Mouse (Mus musculus) midbrain, embryonic 15.5 days (tissue): Measurements from ENCODE around the gene Celf1. TPM values are rescaled to one million over a fixed set of nuclear protein-coding genes. Genes with fewer than 3 reads are reported as not detected.
"Not testable (repeated sequence)": the region's sequence is repeated elsewhere in the genome, so short reads cannot be mapped to it uniquely, and the experiment has no call there.

ENCODE experiments used
- ATAC-seq: fragments of 200-750 bp; cut with Nextera tagmentation; replicated peaks from 2 replicates; pipeline ENCODE4 v1.8.0; 2017; ENCODE audit warnings: moderate TSS enrichment
- H3K27ac ChIP-seq: fragments of 300-500 bp; sonication (generic); 2 replicates; pipeline ENCODE4 v1.5.1; 2015; ENCODE audit warnings: mild to moderate bottlenecking, inconsistent platforms
- H3K27me3 ChIP-seq: fragments of 300-500 bp; sonication (generic); replicated peaks from 2 replicates; pipeline ENCODE4 v1.6.1; 2015; ENCODE audit warnings: inconsistent platforms
- H3K36me3 ChIP-seq: fragments of 300-500 bp; sonication (generic); replicated peaks from 2 replicates; pipeline ENCODE4 v1.6.1; 2015; ENCODE audit warnings: inconsistent platforms
- H3K4me1 ChIP-seq: fragments of 300-500 bp; sonication (generic); 2 replicates; pipeline ENCODE4 v1.6.1; 2015; ENCODE audit warnings: inconsistent platforms
- H3K4me2 ChIP-seq: fragments of 300-500 bp; sonication (generic); 2 replicates; pipeline ENCODE4 v1.6.1; 2015; ENCODE audit warnings: inconsistent platforms, mild to moderate bottlenecking, moderate library complexity
- H3K4me3 ChIP-seq: fragments of 300-500 bp; sonication (generic); 2 replicates; pipeline ENCODE4 v1.5.1; 2015; ENCODE audit warnings: mild to moderate bottlenecking, inconsistent platforms
- H3K9ac ChIP-seq: fragments of 300-500 bp; sonication (generic); 2 replicates; pipeline ENCODE4 v1.6.1; 2015; ENCODE audit warnings: mild to moderate bottlenecking, inconsistent platforms
- H3K9me3 ChIP-seq: fragments of 300-500 bp; sonication (generic); 2 replicates; pipeline ENCODE4 v1.6.1; 2016; ENCODE audit warnings: inconsistent platforms
- WGBS: fragments of 180-500 bp; shearing (Covaris S2); methylation state at CpG from one replicate; pipeline ENCODE4 v1.1.7; 2015; ENCODE audit warnings: mixed read lengths; 5-methylcytosine and 5-hydroxymethylcytosine counted together
- polyA plus RNA-seq: library from polyadenylated mRNA; unstranded; fragments of >200 nt; fragmentation: Nextera tagmentation; extraction: Ambion mirVana; gene quantifications from 2 replicates; pipeline ENCODE4 v1.2.1, GENCODE M21; 2015

The Celf1 gene
- polyA plus RNA-seq, 1 experiment from 2014 or later = 129 TPM

GRCm38 (mm10) chr2:90977291-90977690 lies 37.1 kb downstream of the Celf1 start:
- H3K36me3 ChIP-seq = no peaks in the 10 kb centered on the region
- no peak overlapping the region for H3K4me2 ChIP-seq
- ATAC-seq = no peak
- 81% methylated on average over 4 of the region's 4 CpGs for WGBS
- H3K27ac ChIP-seq = no peak overlapping the region
- no peak overlapping the region for H3K4me3 ChIP-seq
- no peak overlapping the region for H3K9ac ChIP-seq
- H3K9me3 ChIP-seq = no peaks in the 10 kb centered on the region
- no peaks in the 10 kb centered on the region for H3K27me3 ChIP-seq
- no peaks in the 10 kb centered on the region for H3K4me1 ChIP-seq

GRCm38 (mm10) chr2:90986055-90986454 lies 45.9 kb downstream of the Celf1 start:
- no peak for ATAC-seq
- Histone ChIP-seq H3K9me3 (no peaks in the 10 kb centered on the region), H3K9ac (no peak overlapping the region), H3K27ac (no peak overlapping the region), H3K27me3 (no peaks in the 10 kb centered on the region), H3K4me3 (no peak overlapping the region), H3K36me3 (no peaks in the 10 kb centered on the region), H3K4me2 (no peak overlapping the region), H3K4me1 (peaks cover 4% of the 10 kb centered on the region; the same call in 1 of the 2 replicates)
- 91% methylated on average over 3 of the region's 3 CpGs for WGBS

GRCm38 (mm10) chr2:91008536-91008935 lies 68.4 kb downstream of the Celf1 start:
- Histone ChIP-seq H3K4me3 (no peak overlapping the region), H3K36me3 (peaks cover 64% of the 10 kb centered on the region), H3K9me3 (no peaks in the 10 kb centered on the region), H3K4me2 (no peak overlapping the region), H3K4me1 (no peaks in the 10 kb centered on the region), H3K27me3 (no peaks in the 10 kb centered on the region), H3K27ac (no peak overlapping the region), H3K9ac (no peak overlapping the region)
- no peak for ATAC-seq
- WGBS = 96% methylated on average over 8 of the region's 8 CpGs

GRCm38 (mm10) chr2:91013881-91014280 lies 73.7 kb downstream of the Celf1 start:
- Histone ChIP-seq H3K4me2 (no peak overlapping the region), H3K9ac (no peak overlapping the region), H3K27ac (no peak overlapping the region), H3K4me3 (no peak overlapping the region), H3K36me3 (peaks cover 41% of the 10 kb centered on the region), H3K27me3 (no peaks in the 10 kb centered on the region), H3K9me3 (no peaks in the 10 kb centered on the region), H3K4me1 (no peaks in the 10 kb centered on the region)
- 88% methylated on average over 2 of the region's 2 CpGs for WGBS
- ATAC-seq = no peak

GRCm38 (mm10) chr2:91015386-91015785 lies 75.2 kb downstream of the Celf1 start:
- ATAC-seq = no peak
- H3K4me3 ChIP-seq = no peak overlapping the region
- H3K27me3 ChIP-seq = no peaks in the 10 kb centered on the region
- no peak overlapping the region for H3K27ac ChIP-seq
- H3K9me3 ChIP-seq = no peaks in the 10 kb centered on the region
- no peaks in the 10 kb centered on the region for H3K4me1 ChIP-seq
- peaks cover 31% of the 10 kb centered on the region for H3K36me3 ChIP-seq
- 75% methylated on average over 4 of the region's 4 CpGs for WGBS
- H3K9ac ChIP-seq = no peak overlapping the region
- H3K4me2 ChIP-seq = no peak overlapping the region

GRCm38 (mm10) chr2:91018061-91018788 lies 78.0 kb downstream of the Celf1 start:
- Histone ChIP-seq H3K27me3 (no peaks in the 10 kb centered on the region), H3K27ac (no peak overlapping the region), H3K4me1 (no peaks in the 10 kb centered on the region), H3K36me3 (peaks cover 14% of the 10 kb centered on the region; the same call in 1 of the 2 replicates), H3K4me2 (no peak overlapping the region), H3K9ac (no peak overlapping the region), H3K9me3 (no peaks in the 10 kb centered on the region), H3K4me3 (no peak overlapping the region)
- no peak for ATAC-seq
- 84% methylated on average over 8 of the region's 8 CpGs for WGBS

- Histone ChIP-seq H3K27ac (no peak overlapping the region), H3K36me3 (no peaks in the 10 kb centered on the region; the same call in 1 of the 2 replicates), H3K4me2 (no peak overlapping the region), H3K27me3 (no peaks in the 10 kb centered on the region), H3K9me3 (no peaks in the 10 kb centered on the region), H3K9ac (no peak overlapping the region), H3K4me3 (no peak overlapping the region), H3K4me1 (no peaks in the 10 kb centered on the region)
- 97% methylated on average over 3 of the region's 3 CpGs for WGBS
- ATAC-seq = no peak
These were observed 79.7 kb downstream of the Celf1 start for GRCm38 (mm10) chr2:91019911-91020310.

GRCm38 (mm10) chr2:91022266-91022665 lies 82.1 kb downstream of the Celf1 start:
- 97% methylated on average over 7 of the region's 7 CpGs for WGBS
- not testable (repeated sequence) for H3K4me1 ChIP-seq, H3K4me3 ChIP-seq, H3K9me3 ChIP-seq, H3K27me3 ChIP-seq, H3K9ac ChIP-seq, H3K4me2 ChIP-seq, H3K36me3 ChIP-seq, ATAC-seq, H3K27ac ChIP-seq

- Histone ChIP-seq H3K4me1 (no peaks in the 10 kb centered on the region), H3K27me3 (no peaks in the 10 kb centered on the region), H3K4me2 (no peak overlapping the region), H3K36me3 (no peaks in the 10 kb centered on the region; the same call in 1 of the 2 replicates), H3K27ac (no peak overlapping the region), H3K4me3 (no peak overlapping the region), H3K9ac (no peak overlapping the region), H3K9me3 (no peaks in the 10 kb centered on the region)
- no peak for ATAC-seq
- 76% methylated on average over 2 of the region's 2 CpGs for WGBS
These were observed 82.9 kb downstream of the Celf1 start for GRCm38 (mm10) chr2:91023131-91023530.

GRCm38 (mm10) chr2:91023956-91024355 lies 83.8 kb downstream of the Celf1 start:
- H3K9me3 ChIP-seq = no peaks in the 10 kb centered on the region
- H3K27ac ChIP-seq = no peak overlapping the region
- no peak overlapping the region for H3K9ac ChIP-seq
- no peaks in the 10 kb centered on the region for H3K4me1 ChIP-seq
- no peak overlapping the region for H3K4me2 ChIP-seq
- 100% methylated on average over 1 of the region's 1 CpGs for WGBS
- H3K36me3 ChIP-seq = no peaks in the 10 kb centered on the region; the same call in 1 of the 2 replicates
- H3K4me3 ChIP-seq = no peak overlapping the region
- no peak for ATAC-seq
- no peaks in the 10 kb centered on the region for H3K27me3 ChIP-seq

- no peak overlapping the region for H3K4me3 ChIP-seq
- no peaks in the 10 kb centered on the region for H3K9me3 ChIP-seq
- H3K4me1 ChIP-seq = no peaks in the 10 kb centered on the region
- H3K9ac ChIP-seq = no peak overlapping the region
- no peaks in the 10 kb centered on the region for H3K36me3 ChIP-seq
- H3K27ac ChIP-seq = no peak overlapping the region
- H3K27me3 ChIP-seq = no peaks in the 10 kb centered on the region
- ATAC-seq = no peak
- 87% methylated on average over 1 of the region's 1 CpGs for WGBS
- no peak overlapping the region for H3K4me2 ChIP-seq
These were observed 84.9 kb downstream of the Celf1 start for GRCm38 (mm10) chr2:91025081-91025516.

GRCm38 (mm10) chr2:91026491-91026890 lies 86.3 kb downstream of the Celf1 start:
- 95% methylated on average over 1 of the region's 1 CpGs for WGBS
- Histone ChIP-seq H3K36me3 (no peaks in the 10 kb centered on the region), H3K9ac (no peak overlapping the region), H3K4me2 (no peak overlapping the region), H3K9me3 (no peaks in the 10 kb centered on the region), H3K27me3 (no peaks in the 10 kb centered on the region), H3K4me3 (no peak overlapping the region), H3K27ac (no peak overlapping the region), H3K4me1 (no peaks in the 10 kb centered on the region)
- no peak for ATAC-seq
